In genomic region chr7:44536590-44536968, GRCm38 (mm10) we compare ENCODE assay signal across 11 mouse cellular contexts. TPM values are rescaled to one million over a fixed set of nuclear protein-coding genes. Genes with fewer than 3 reads are reported as not detected.
A peak's percentile ranks its signal among the peaks of the same experiment; 100 is the strongest.
DNase-seq lines count a peak whose midpoint lies in the region; TF ChIP-seq lines count a peak whose summit lies in the region.
"Had no signal": no experiment of that assay in that cellular context is flagged by ENCODE, and none has a peak within 500 bp of the region (broad histone marks: within the 10 kb centered on the region; RNA-seq: fewer than 3 reads in every experiment).

No protein-coding gene starts in this region.

- no peaks in the 10 kb centered on the region for H3K9me3 ChIP-seq in heart, embryonic 10.5 days
- no peaks in the 10 kb centered on the region for H3K9me3 ChIP-seq in E14TG2a.4 (ENCODE audit: low read length)

- 0 out of 2 replicates have a peak, but pooled peaks cover under 1% of the 10 kb centered on the region for H3K27me3 ChIP-seq in heart, embryonic 10.5 days (ENCODE audit: insufficient read depth, poor library complexity, severe bottlenecking)
- H3K27me3 ChIP-seq in E14TG2a.4 (ENCODE audit: insufficient read depth, low read length): no peaks in the 10 kb centered on the region

- H3K27ac ChIP-seq in heart, embryonic 10.5 days: no peak overlapping the region

- H3K4me3 ChIP-seq in heart, embryonic 10.5 days: no peak overlapping the region
- peak overlapping the region; percentile 41; the same call in 1 of the 2 replicates for H3K4me3 ChIP-seq in E14TG2a.4 (replicated peaks; ENCODE audit: low read length)

- H3K36me3 ChIP-seq in heart, embryonic 10.5 days: peaks cover 94% of the 10 kb centered on the region
- peaks cover 99% of the 10 kb centered on the region for H3K36me3 ChIP-seq in E14TG2a.4 (ENCODE audit: insufficient read depth, low read length)

- 86% methylated on average over 6 of the region's 6 CpGs for WGBS in heart, embryonic 10.5 days

- no peaks in the 10 kb centered on the region for H3K4me1 ChIP-seq in heart, embryonic 10.5 days
- peaks cover 100% of the 10 kb centered on the region for H3K4me1 ChIP-seq in E14TG2a.4 (replicated peaks; ENCODE audit: low read depth, low read length)

- intact Hi-C loops in left cerebral cortex, postnatal 14 days (cut with DNase I): no loop called here

- DNase-seq in heart, postnatal 4 days: peak; percentile 66
- no peak for DNase-seq in heart, embryonic 10.5 days (ENCODE audit: low spot score)
- DNase-seq in cerebellum, adult 11-12 months: peak; percentile 86
- peak; percentile 30 to 47 for DNase-seq in left cerebral cortex, postnatal 14 days (ENCODE audit: low spot score in 2 of 2)
- DNase-seq in urinary bladder, adult 18-20 months (ENCODE audit: low spot score in 2 of 2): no peak
- DNase-seq in thymus, postnatal 0 days (ENCODE audit: low spot score): no peak
- DNase-seq in thymus, adult 18-20 months: no peak

- TF ChIP-seq CTCF in E14TG2a.4 (conservative IDR thresholded peaks at IDR 0.05; ENCODE audit: low read length): no peak

RNA-seq across cellular contexts. Expression of gene Spib, which starts 4.7 kb away (rescaled TPM):
- under 1 TPM; 0.43 to 0.76 TPM for total RNA-seq in heart, postnatal 4 days (2021)
- polyA plus RNA-seq in heart, embryonic 10.5 days (2016; fragmentation: Nextera tagmentation; extraction: Ambion mirVana): 0.12 and 0.15 TPM in 2 replicates
- under 1 TPM in 1 of 2 experiments, not detected in 1; 0.15 TPM for total RNA-seq in left cerebral cortex, postnatal 14 days (2021)
- polyA plus RNA-seq in thymus, postnatal 0 days (2015; fragmentation: Nextera tagmentation; extraction: Ambion mirVana): 16.3 and 17.7 TPM in 2 replicates
- polyA plus RNA-seq: forebrain, embryonic 16.5 days; midbrain, embryonic 16.5 days had no signal

RNA-seq across cellular contexts. Expression of gene Pold1, which starts 12.1 kb away (rescaled TPM):
- total RNA-seq in heart, postnatal 4 days (2021): 10 to 100 TPM; 42.4 to 46.5 TPM
- polyA plus RNA-seq in heart, embryonic 10.5 days (2016; fragmentation: Nextera tagmentation; extraction: Ambion mirVana): 96.8 and 101 TPM in 2 replicates
- total RNA-seq in left cerebral cortex, postnatal 14 days (2021): 1 to 10 TPM; 4.2 to 7.0 TPM
- polyA plus RNA-seq in thymus, postnatal 0 days (2015; fragmentation: Nextera tagmentation; extraction: Ambion mirVana): 104 and 118 TPM in 2 replicates

RNA-seq across cellular contexts. Expression of gene Mybpc2, which starts 12.1 kb away (rescaled TPM):
- 10 to 100 TPM; 15.3 to 15.8 TPM for total RNA-seq in heart, postnatal 4 days (2021)
- 0.21 TPM in 2 replicates for polyA plus RNA-seq in heart, embryonic 10.5 days (2016; fragmentation: Nextera tagmentation; extraction: Ambion mirVana)
- under 1 TPM in 1 of 2 experiments, not detected in 1; 0.30 TPM for total RNA-seq in left cerebral cortex, postnatal 14 days (2021)
- 0.55 TPM in 2 replicates for polyA plus RNA-seq in thymus, postnatal 0 days (2015; fragmentation: Nextera tagmentation; extraction: Ambion mirVana)
- polyA plus RNA-seq: liver, embryonic 11.5 days had no signal

RNA-seq across cellular contexts. Expression of gene Nr1h2, which starts 17.2 kb away (rescaled TPM):
- 10 to 100 TPM; 45.5 to 47.2 TPM for total RNA-seq in heart, postnatal 4 days (2021)
- 59.9 and 65.3 TPM in 2 replicates for polyA plus RNA-seq in heart, embryonic 10.5 days (2016; fragmentation: Nextera tagmentation; extraction: Ambion mirVana)
- 10 to 100 TPM; 51.0 to 60.7 TPM for total RNA-seq in left cerebral cortex, postnatal 14 days (2021)
- 96.9 and 101 TPM in 2 replicates for polyA plus RNA-seq in thymus, postnatal 0 days (2015; fragmentation: Nextera tagmentation; extraction: Ambion mirVana)

RNA-seq across cellular contexts. Expression of gene Napsa, which starts 35.6 kb away (rescaled TPM):
- under 1 TPM; 0.50 to 0.59 TPM for total RNA-seq in heart, postnatal 4 days (2021)
- polyA plus RNA-seq in heart, embryonic 10.5 days (2016; fragmentation: Nextera tagmentation; extraction: Ambion mirVana): 0.64 TPM in 1 of 2 replicates, not detected in the other
- not detected for total RNA-seq in left cerebral cortex, postnatal 14 days (2021)
- polyA plus RNA-seq in thymus, postnatal 0 days (2015; fragmentation: Nextera tagmentation; extraction: Ambion mirVana): 11.1 and 11.3 TPM in 2 replicates

Comparison
In these comparisons a context has a peak if more than half of its experiments do, and no peak if none do; other contexts are left out.
1. DNase-seq: peak in heart, postnatal 4 days (single experiment), cerebellum, adult 11-12 months (single experiment) and left cerebral cortex, postnatal 14 days (2 of 2); none in heart, embryonic 10.5 days (single experiment), urinary bladder, adult 18-20 months (0 of 2), thymus, postnatal 0 days (single experiment) and thymus, adult 18-20 months (0 of 2).
2. RNA of gene Pold1, which starts 12.1 kb away (total RNA-seq): 42.4 to 46.5 TPM in heart, postnatal 4 days; 4.2 to 7.0 TPM in left cerebral cortex, postnatal 14 days; every median in the first group is over 4 times any median in the second.
3. RNA of gene Mybpc2, which starts 12.1 kb away (total RNA-seq): 15.3 to 15.8 TPM in heart, postnatal 4 days; 0.30 TPM in left cerebral cortex, postnatal 14 days; every median in the first group is over 10 times any median in the second.